Mouse (Mus musculus): Measurements from ENCODE around the gene Pon1. TPM values are rescaled to one million over a fixed set of nuclear protein-coding genes. Genes with fewer than 3 reads are reported as not detected.
"Not testable (repeated sequence)": the region's sequence is repeated elsewhere in the genome, so short reads cannot be mapped to it uniquely, and the experiment has no call there.

The Pon1 gene
- polyA plus RNA-seq (2014; fragmentation: Nextera tagmentation; extraction: Ambion mirVana) = not detected in 2 replicates

DNA sequence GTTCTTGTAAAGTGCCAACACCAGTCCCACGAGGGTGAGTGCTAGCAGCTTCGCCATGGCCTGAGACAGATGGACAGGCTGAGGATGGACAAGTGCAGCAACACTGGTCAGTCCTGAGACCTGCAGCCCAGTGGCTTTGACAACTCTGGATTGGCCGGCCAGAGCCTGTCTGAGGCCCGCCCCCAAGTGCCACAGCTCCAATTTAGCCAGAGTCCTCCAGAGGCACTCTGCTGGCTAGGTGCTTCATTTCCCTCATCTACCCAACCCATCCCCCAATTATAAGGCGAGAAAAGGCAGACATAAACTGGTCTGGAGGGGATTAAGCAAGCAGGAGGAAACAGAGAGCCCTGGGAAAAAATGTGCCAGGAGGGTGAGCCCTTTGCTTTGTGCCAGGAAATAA lies at the start of gene Pon1:
TSS of gene Pon1 (minus strand) at position 254 of the 400 bp plus-strand sequence.
- Histone ChIP-seq H3K36me3 (ENCODE audit: control insufficient read depth, insufficient read depth, low read length) (no peaks in the 10 kb centered on the region), H3K27ac (ENCODE audit: low read depth, low read length) (no peak within 1 kb of the TSS), H3K9ac (replicated peaks; ENCODE audit: low read depth, low read length) (no peak within 1 kb of the TSS), H3K4me2 (ENCODE audit: low read depth, low read length) (no peak within 1 kb of the TSS), H3K4me1 (ENCODE audit: control insufficient read depth, insufficient read depth, low read length) (no peaks in the 10 kb centered on the region), H3K9me3 (ENCODE audit: control insufficient read depth, low read length) (no peaks in the 10 kb centered on the region), H3K4me3 (ENCODE audit: low read depth, low read length) (no peak within 1 kb of the TSS), H3K27me3 (ENCODE audit: control insufficient read depth, insufficient read depth, low read length) (no peaks in the 10 kb centered on the region)
- ATAC-seq (ENCODE audit: low read depth) = no peak
- 39% methylated on average over 5 of the region's 5 CpGs for WGBS

DNA sequence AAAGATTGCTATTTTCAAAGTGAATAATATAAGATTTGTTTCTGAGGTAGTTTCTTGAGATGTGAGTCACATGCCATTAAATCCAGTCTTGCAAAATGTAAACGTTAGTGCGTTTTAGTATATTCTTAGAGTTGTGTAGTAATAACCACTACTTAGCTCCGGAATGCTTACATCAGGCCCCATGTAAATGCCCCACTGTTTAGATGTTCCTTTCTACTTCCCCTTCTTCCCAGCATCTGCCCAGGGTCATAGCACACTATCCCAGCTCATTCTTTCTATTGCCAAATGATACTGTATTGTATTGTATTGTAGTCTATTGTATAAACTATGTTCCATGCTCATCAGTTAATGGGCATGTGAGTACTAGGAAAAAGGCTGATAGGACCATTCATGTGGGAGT lies 45.1 kb upstream of the Pon1 start:
- H3K36me3 ChIP-seq (ENCODE audit: control insufficient read depth, insufficient read depth, low read length) = no peaks in the 10 kb centered on the region
- no peak overlapping the region for H3K4me2 ChIP-seq (ENCODE audit: low read depth, low read length)
- 93% methylated on average over 3 of the region's 3 CpGs for WGBS
- no peak overlapping the region for H3K27ac ChIP-seq (ENCODE audit: low read depth, low read length)
- no peaks in the 10 kb centered on the region for H3K27me3 ChIP-seq (ENCODE audit: control insufficient read depth, insufficient read depth, low read length)
- H3K9me3 ChIP-seq (ENCODE audit: control insufficient read depth, low read length) = no peaks in the 10 kb centered on the region
- H3K4me3 ChIP-seq (ENCODE audit: low read depth, low read length) = no peak overlapping the region
- no peak overlapping the region for H3K9ac ChIP-seq (replicated peaks; ENCODE audit: low read depth, low read length)
- H3K4me1 ChIP-seq (ENCODE audit: control insufficient read depth, insufficient read depth, low read length) = no peaks in the 10 kb centered on the region
- no peak for ATAC-seq (ENCODE audit: low read depth)

DNA sequence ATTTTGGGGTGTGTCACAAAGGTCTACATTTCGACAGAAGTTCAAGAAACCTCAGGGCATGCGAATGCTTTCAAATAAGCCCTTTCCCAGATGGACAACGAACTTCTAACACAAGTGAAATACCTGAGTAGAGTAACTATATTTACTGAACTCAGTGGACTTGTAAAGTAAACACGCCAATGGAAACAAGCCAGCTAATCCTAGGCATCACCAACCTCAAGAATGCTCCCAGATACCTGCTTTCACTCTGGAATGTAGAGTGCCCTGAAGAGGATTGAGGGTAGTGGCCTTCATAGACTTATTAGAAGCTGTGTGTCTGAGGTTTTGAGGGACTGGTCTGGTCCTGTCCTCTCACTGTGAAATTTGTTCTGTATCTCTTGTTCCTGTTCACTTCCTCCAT lies 43.8 kb upstream of the Pon1 start:
- Histone ChIP-seq H3K4me2 (ENCODE audit: low read depth, low read length) (no peak overlapping the region), H3K27ac (ENCODE audit: low read depth, low read length) (no peak overlapping the region), H3K9ac (replicated peaks; ENCODE audit: low read depth, low read length) (no peak overlapping the region), H3K36me3 (ENCODE audit: control insufficient read depth, insufficient read depth, low read length) (no peaks in the 10 kb centered on the region), H3K9me3 (ENCODE audit: control insufficient read depth, low read length) (no peaks in the 10 kb centered on the region), H3K4me1 (ENCODE audit: control insufficient read depth, insufficient read depth, low read length) (no peaks in the 10 kb centered on the region), H3K4me3 (ENCODE audit: low read depth, low read length) (no peak overlapping the region), H3K27me3 (ENCODE audit: control insufficient read depth, insufficient read depth, low read length) (no peaks in the 10 kb centered on the region)
- ATAC-seq (ENCODE audit: low read depth) = no peak
- WGBS = 93% methylated on average over 4 of the region's 4 CpGs

DNA sequence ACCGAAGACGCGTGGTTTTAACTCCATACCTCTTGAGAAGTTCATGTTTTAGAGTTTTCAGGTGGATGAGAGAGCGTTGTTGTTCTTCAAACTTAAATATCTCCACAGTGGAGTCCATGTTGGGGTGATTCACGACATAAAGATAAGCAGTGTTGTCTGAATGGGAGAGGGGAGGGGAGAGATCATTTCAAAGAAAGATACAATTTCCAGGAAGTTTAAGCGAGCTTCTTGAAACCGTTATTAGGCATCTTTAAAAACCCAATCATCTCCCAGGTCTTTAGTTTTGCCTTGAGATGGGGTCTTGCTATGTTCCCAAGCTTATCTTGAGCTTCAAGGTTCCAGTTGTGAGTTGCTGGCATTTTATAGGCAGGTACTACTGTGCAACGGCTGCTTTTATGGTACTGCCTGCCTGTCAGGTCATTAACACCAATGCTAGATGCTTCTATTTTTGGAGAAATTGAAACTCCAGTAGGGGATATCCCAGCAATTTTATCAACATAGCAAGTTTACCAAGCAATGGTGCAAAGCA lies 43.2 kb upstream of the Pon1 start:
- no peak overlapping the region for H3K4me2 ChIP-seq (ENCODE audit: low read depth, low read length)
- ATAC-seq (ENCODE audit: low read depth) = no peak
- no peak overlapping the region for H3K4me3 ChIP-seq (ENCODE audit: low read depth, low read length)
- no peaks in the 10 kb centered on the region for H3K27me3 ChIP-seq (ENCODE audit: control insufficient read depth, insufficient read depth, low read length)
- no peaks in the 10 kb centered on the region for H3K9me3 ChIP-seq (ENCODE audit: control insufficient read depth, low read length)
- no peak overlapping the region for H3K9ac ChIP-seq (replicated peaks; ENCODE audit: low read depth, low read length)
- no peaks in the 10 kb centered on the region for H3K4me1 ChIP-seq (ENCODE audit: control insufficient read depth, insufficient read depth, low read length)
- no peaks in the 10 kb centered on the region for H3K36me3 ChIP-seq (ENCODE audit: control insufficient read depth, insufficient read depth, low read length)
- WGBS = 89% methylated on average over 8 of the region's 8 CpGs
- no peak overlapping the region for H3K27ac ChIP-seq (ENCODE audit: low read depth, low read length)

DNA sequence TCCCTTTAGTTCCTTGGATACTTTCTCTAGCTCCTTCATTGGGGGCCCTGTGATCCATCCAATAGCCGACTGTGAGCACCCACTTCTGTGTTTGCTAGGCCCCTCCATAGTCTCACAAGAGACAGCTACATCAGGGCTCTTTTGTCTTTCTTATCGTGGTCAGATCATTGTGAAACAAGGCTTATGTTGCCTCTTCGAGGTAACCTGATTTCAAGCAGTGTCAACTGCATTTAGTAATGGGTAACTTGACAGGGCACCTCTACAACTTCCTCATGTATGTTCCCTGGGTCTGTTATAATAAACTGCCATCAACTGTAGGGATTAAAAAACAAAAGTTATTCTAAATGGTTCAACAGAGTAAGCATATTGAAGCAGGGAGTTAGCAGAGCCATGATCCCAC lies 40.8 kb upstream of the Pon1 start:
- Histone ChIP-seq H3K4me1 (ENCODE audit: control insufficient read depth, insufficient read depth, low read length) (no peaks in the 10 kb centered on the region), H3K27me3 (ENCODE audit: control insufficient read depth, insufficient read depth, low read length) (no peaks in the 10 kb centered on the region), H3K9me3 (ENCODE audit: control insufficient read depth, low read length) (no peaks in the 10 kb centered on the region), H3K4me3 (ENCODE audit: low read depth, low read length) (no peak overlapping the region), H3K4me2 (ENCODE audit: low read depth, low read length) (no peak overlapping the region), H3K36me3 (ENCODE audit: control insufficient read depth, insufficient read depth, low read length) (no peaks in the 10 kb centered on the region), H3K27ac (ENCODE audit: low read depth, low read length) (no peak overlapping the region), H3K9ac (replicated peaks; ENCODE audit: low read depth, low read length) (no peak overlapping the region)
- WGBS = 75% methylated on average over 3 of the region's 3 CpGs
- no peak for ATAC-seq (ENCODE audit: low read depth)

DNA sequence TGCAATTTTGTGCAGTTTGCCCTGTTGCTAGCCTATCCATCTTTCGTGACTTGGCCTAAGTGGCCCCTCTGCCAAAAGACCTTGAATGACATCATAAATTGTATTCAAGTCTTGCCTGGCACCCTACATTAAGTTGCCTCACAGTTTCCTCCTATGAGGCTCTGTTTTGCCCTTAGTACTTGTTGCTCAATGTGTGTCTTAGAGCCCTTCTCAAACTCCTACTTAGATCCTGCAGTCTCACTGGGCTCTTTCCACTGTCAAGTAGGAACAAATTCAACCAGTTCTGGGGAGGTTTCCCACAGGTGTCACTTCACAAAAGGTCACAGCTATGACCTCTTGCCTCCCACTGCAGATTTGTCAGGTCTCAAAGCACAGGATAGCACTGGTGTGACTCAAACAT lies 40.1 kb upstream of the Pon1 start:
- Histone ChIP-seq H3K9me3 (ENCODE audit: control insufficient read depth, low read length) (no peaks in the 10 kb centered on the region), H3K27me3 (ENCODE audit: control insufficient read depth, insufficient read depth, low read length) (no peaks in the 10 kb centered on the region), H3K36me3 (ENCODE audit: control insufficient read depth, insufficient read depth, low read length) (no peaks in the 10 kb centered on the region), H3K4me2 (ENCODE audit: low read depth, low read length) (no peak overlapping the region), H3K4me3 (ENCODE audit: low read depth, low read length) (no peak overlapping the region), H3K4me1 (ENCODE audit: control insufficient read depth, insufficient read depth, low read length) (no peaks in the 10 kb centered on the region), H3K27ac (ENCODE audit: low read depth, low read length) (no peak overlapping the region), H3K9ac (replicated peaks; ENCODE audit: low read depth, low read length) (no peak overlapping the region)
- WGBS = 90% methylated on average over 1 of the region's 1 CpGs
- ATAC-seq (ENCODE audit: low read depth) = no peak

DNA sequence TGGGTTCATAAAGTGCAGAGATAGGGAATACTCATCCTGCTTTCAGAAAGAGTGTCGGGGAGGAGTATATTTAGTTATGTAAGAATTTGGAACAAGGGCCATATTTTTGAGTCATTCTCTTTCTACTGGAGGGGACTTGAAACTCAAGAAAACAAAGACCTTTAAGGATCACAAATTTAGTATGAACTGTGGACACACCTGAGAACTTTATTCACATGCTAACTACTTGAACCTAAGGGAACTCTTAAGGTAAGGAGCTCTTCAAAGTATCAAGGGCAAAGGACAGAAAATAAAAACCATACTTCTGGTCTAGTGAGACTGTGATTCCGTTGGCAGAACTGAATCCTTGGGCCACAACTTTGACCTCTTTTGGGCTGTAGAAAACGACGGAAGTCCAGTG lies 38.3 kb upstream of the Pon1 start:
- H3K4me3 ChIP-seq (ENCODE audit: low read depth, low read length) = no peak overlapping the region
- no peaks in the 10 kb centered on the region for H3K27me3 ChIP-seq (ENCODE audit: control insufficient read depth, insufficient read depth, low read length)
- H3K36me3 ChIP-seq (ENCODE audit: control insufficient read depth, insufficient read depth, low read length) = no peaks in the 10 kb centered on the region
- H3K9me3 ChIP-seq (ENCODE audit: control insufficient read depth, low read length) = no peaks in the 10 kb centered on the region
- 93% methylated on average over 4 of the region's 4 CpGs for WGBS
- H3K27ac ChIP-seq (ENCODE audit: low read depth, low read length) = no peak overlapping the region
- no peak for ATAC-seq (ENCODE audit: low read depth)
- H3K4me2 ChIP-seq (ENCODE audit: low read depth, low read length) = no peak overlapping the region
- H3K4me1 ChIP-seq (ENCODE audit: control insufficient read depth, insufficient read depth, low read length) = no peaks in the 10 kb centered on the region
- H3K9ac ChIP-seq (replicated peaks; ENCODE audit: low read depth, low read length) = no peak overlapping the region

DNA sequence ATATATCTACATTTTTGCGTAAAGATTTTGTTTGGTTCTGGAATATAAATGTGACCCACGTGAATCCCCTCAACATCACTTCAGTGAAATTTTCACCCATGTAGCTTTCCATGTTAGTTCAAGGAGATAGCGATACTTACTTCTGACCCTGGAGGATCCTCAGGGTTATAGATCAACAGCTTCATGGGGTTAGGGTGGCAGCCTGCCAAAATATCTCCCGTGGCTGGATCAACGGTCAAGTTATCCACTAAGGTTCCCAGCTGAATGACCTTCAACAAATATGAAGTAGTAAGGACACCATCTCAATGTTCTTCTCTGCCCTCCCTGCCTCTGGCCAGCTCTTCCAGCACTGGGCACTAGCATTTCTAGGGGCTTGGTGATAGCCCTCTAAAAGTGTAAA lies 36.5 kb upstream of the Pon1 start:
- WGBS = 90% methylated on average over 5 of the region's 5 CpGs
- no peaks in the 10 kb centered on the region for H3K4me1 ChIP-seq (ENCODE audit: control insufficient read depth, insufficient read depth, low read length)
- no peaks in the 10 kb centered on the region for H3K27me3 ChIP-seq (ENCODE audit: control insufficient read depth, insufficient read depth, low read length)
- H3K4me3 ChIP-seq (ENCODE audit: low read depth, low read length) = no peak overlapping the region
- ATAC-seq (ENCODE audit: low read depth) = no peak
- no peaks in the 10 kb centered on the region for H3K36me3 ChIP-seq (ENCODE audit: control insufficient read depth, insufficient read depth, low read length)
- no peak overlapping the region for H3K4me2 ChIP-seq (ENCODE audit: low read depth, low read length)
- no peak overlapping the region for H3K9ac ChIP-seq (replicated peaks; ENCODE audit: low read depth, low read length)
- H3K27ac ChIP-seq (ENCODE audit: low read depth, low read length) = no peak overlapping the region
- no peaks in the 10 kb centered on the region for H3K9me3 ChIP-seq (ENCODE audit: control insufficient read depth, low read length)

DNA sequence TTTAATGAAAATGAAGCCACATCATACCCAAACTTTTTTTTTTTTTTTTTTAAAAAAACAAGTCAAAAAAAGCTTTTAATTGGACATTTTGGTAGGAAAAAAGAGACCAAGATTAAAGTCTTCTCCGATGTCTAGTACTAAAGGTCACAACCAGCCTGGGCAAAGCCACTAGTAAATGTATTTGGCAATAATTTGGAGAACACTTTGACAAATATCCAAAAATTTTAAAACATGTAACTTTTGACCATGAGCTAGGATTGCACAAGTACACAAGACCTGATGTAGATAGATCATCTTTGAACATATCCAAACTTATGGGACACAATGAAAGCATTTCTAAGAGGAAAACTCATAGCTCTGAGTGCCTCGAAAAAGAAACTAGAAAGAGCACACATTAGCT lies 29.8 kb upstream of the Pon1 start:
- H3K4me3 ChIP-seq (ENCODE audit: low read depth, low read length); H3K9ac ChIP-seq (replicated peaks; ENCODE audit: low read depth, low read length); H3K36me3 ChIP-seq (ENCODE audit: control insufficient read depth, insufficient read depth, low read length); H3K4me2 ChIP-seq (ENCODE audit: low read depth, low read length); H3K27ac ChIP-seq (ENCODE audit: low read depth, low read length); ATAC-seq (ENCODE audit: low read depth); H3K4me1 ChIP-seq (ENCODE audit: control insufficient read depth, insufficient read depth, low read length); H3K9me3 ChIP-seq (ENCODE audit: control insufficient read depth, low read length); H3K27me3 ChIP-seq (ENCODE audit: control insufficient read depth, insufficient read depth, low read length): not testable (repeated sequence)
- 86% methylated on average over 2 of the region's 2 CpGs for WGBS

DNA sequence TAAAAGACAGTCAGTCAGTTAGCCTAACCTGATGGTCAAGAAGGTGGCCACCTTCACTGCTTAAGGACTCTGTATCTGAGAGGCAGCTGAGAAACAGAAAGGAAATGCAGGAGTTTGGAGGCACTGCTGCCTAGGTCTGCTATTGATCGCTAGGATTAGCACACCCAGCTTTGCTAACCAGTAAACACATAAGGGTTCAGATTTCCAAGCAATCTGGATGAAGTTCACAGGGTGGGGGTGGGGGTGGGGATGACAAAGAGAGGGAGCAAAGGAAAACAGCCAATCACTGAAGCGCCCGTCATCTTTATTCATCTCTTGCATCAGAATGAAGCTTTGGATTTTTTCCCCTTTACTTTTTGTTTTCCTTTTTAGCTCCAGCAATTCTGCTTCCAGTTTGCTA lies 28.3 kb upstream of the Pon1 start:
- WGBS = 85% methylated on average over 3 of the region's 3 CpGs
- no peak overlapping the region for H3K4me2 ChIP-seq (ENCODE audit: low read depth, low read length)
- no peaks in the 10 kb centered on the region for H3K27me3 ChIP-seq (ENCODE audit: control insufficient read depth, insufficient read depth, low read length)
- no peak overlapping the region for H3K27ac ChIP-seq (ENCODE audit: low read depth, low read length)
- H3K36me3 ChIP-seq (ENCODE audit: control insufficient read depth, insufficient read depth, low read length) = no peaks in the 10 kb centered on the region
- no peak overlapping the region for H3K4me3 ChIP-seq (ENCODE audit: low read depth, low read length)
- no peak for ATAC-seq (ENCODE audit: low read depth)
- no peaks in the 10 kb centered on the region for H3K4me1 ChIP-seq (ENCODE audit: control insufficient read depth, insufficient read depth, low read length)
- H3K9ac ChIP-seq (replicated peaks; ENCODE audit: low read depth, low read length) = no peak overlapping the region
- no peaks in the 10 kb centered on the region for H3K9me3 ChIP-seq (ENCODE audit: control insufficient read depth, low read length)

Data from neural tube, embryonic 14.5 days (tissue).